Mouse (Mus musculus): Measurements from ENCODE around the gene Trpm2.

Gene Trpm2

DNA sequence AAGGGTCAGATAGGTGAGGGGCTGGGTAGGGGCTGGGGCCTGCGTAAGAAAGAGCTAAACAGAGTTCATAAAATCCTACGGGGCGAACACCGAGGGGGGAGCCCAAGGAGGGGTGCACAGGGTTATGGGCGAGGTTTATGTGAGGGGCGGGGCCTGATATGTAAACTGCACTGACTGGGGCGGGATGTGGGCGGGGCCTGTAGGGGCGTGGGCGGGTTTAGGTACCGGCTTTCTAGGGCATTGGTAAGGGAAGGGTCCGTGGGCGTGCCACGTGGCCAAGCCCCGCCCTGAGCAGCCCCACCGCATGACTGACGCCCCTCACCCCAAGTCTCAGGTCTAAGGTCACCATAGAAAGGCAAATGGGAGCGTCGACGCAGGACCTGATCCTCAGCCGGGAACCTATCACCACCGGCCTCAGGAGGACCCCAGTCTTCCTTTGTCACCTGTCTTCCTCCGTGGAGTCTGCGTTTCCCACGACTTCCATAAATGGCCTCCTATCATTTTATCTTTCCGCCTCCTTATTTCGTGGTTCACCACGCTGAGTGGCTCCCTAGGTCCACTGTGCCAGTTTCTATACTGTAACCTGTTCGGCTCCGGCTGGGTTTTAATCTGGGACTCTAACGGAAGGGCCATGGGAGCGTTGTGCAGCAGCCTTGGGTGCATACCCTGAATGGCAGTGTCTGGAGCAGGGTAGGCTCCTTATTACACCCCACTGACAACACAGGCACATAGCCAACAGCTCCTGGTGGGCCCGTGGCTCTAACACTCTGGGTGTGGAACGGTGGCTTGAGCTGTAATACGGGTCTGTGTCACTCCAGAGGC is 67.3 kb downstream of the Trpm2 start:
- peak; percentile 2 for DNase-seq (ENCODE audit: low spot score)

DNA sequence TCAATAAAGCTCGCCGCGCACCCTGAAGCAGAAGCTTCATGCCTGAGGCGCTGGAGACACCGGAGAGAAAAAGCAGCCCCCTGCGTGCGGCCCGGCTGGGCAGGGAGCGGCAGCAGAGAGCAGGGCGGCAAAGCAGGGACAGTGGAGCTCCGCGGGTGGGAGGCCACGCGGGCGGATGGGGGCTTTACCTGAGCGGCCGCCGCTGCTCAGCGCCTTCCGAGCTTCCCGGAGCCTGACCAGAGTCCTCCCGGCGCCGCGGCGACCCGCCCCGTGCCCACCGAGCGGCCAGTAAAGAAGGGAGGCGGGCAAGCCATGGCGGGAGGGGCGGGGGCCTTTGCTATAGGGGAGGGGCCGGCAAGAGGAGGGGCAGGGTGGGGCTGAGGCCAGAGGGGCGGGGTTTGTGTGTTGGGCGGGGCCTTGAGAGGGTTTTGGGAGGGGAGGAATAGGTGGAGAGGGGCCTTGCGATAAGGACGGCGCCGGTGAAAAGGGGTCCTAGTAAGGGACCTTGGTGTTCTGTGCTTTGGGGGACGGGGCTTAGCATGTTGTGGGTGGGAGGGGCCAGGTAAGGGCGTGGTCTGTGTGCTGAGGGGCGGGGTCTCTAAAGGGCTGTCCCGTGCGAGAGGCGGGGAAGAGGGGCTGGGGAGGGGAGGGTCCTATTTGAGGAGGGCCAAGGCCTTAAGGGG is 68.0 kb downstream of the Trpm2 start, which contains the start of gene Lrrc3:
Gene Lrrc3 (minus strand): TSS at position 326 of the 683 bp plus-strand sequence.
- DNase-seq (ENCODE audit: low spot score) = peak; percentile 13

DNA sequence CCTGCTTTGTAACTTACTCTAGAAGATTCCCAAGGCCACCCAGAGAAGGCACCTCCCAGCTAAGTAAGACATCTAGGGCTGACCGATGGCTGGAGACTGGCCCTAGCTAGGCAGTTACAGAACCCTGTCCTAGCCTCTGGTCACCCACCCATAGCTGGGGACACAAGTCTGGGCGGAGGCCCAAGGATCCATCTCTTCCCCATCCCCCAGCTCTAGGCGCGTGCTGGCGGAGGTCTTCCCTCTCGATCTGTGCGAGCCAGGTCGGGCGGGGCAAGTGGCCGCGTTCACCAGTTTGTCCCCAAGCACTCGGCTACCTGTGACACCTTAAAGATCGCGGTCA is 68.5 kb downstream of the Trpm2 start:
- no peak for DNase-seq (ENCODE audit: low spot score)

DNA sequence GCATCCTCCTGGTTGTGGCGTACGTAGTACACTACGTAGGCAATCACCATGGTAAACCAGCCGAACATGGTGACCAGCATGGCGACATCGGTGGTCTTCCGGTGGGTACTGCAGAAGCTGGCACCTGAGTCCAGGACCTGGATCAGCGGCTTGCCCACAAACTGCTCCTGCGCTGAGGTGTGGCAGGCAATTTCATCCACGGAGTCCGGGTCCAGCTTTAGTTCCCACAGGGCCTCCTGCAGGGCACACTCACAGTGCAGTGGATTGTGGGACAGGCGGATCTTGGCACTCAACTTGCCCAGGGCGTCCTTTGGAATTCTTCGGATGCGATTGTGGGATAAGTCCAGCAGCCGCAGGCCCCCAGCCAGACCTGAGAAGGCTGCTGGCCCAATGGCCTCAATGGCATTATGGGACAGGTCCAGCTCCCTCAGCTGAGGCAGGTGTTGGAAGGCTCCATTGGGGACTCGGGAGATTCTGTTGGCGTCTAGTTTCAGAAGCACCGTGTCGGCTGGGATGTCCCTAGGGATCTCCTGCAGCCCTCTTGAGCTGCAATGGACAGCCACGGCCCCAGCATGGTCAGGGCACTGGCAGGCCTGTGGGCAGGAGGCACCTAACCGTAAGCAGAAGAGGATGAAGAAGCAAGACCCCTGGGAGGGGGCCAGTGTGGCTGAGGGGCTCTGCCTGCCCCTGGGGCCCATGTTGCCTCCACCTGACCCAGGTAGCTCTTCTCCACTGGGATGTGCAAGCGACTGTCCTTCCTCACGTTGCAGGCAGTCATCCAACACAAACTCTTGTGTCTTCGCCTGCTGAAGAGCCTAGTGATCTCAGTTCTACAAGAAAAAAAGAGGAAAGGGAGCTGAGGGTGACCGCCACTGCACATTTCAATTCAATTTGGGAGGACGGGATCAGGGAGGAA is 69.2 kb downstream of the Trpm2 start:
- DNase-seq (ENCODE audit: low spot score) = no peak

DNA sequence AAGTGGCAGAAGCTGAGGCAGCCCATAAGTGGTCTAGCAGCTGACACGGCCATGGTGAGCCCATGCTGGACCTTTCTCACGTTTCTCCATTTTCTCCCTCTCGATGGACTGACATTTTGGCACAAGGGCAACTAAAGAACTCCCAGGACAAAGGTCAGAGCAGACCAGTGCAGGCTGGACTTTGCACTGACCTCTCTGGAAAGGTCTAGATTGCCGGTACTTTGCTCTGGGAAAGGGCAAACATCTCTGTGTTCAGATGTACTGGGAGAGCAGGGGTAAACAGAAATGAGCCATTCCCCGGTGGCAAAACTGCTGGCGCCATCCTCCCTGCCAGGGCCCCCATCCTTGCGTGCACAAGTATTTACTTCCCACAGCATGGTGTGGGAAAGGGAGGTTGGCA is 70.2 kb downstream of the Trpm2 start:
- DNase-seq (ENCODE audit: low spot score) = no peak

DNA sequence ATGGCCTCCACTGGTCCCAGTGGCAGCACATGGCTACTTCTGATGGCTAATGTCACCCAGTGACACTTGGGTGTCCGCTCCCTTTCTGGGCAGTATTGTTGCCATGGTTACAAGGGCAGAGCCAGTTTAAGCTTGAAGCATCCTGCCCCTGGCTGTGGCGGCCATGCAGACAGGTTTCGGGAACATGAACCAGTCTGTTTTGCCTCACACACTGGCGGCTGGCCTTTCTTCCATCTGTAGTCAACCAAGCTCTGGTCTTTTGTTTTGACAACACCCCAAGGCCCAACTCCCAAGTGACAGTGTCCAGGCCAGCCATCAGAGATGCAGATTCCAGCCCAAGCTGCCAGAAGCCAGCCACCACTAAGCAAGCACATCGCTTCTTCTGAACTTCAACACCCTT is 74.8 kb downstream of the Trpm2 start:
- DNase-seq (ENCODE audit: low spot score) = no peak

DNA sequence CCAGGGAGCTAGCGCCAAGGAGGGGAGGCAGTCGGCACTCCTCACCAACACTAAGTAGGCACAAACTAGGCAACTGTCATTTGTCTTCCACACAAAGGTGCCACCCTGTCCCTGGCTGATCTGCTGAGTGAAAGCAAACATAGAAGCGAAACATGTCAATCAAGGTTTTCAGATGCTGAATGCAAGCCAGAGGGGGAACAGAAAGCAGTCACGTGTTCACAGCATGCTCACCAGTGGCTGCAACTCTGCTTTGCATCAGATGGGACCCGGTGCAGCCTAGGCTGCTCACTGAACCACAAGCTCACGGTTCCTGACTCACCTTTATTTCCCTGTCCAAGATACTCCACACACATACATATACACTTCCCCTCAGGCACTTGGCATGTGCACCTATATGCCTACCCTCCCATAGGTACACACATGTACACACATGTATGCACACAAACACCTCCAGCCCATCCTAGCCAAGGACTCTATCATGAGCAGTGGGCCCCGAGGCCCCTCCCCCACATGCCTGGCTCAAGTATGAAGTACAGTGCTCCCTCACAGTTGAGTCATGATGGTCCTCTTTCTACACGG is 79.3 kb downstream of the Trpm2 start:
- no peak for DNase-seq (ENCODE audit: low spot score)

DNA sequence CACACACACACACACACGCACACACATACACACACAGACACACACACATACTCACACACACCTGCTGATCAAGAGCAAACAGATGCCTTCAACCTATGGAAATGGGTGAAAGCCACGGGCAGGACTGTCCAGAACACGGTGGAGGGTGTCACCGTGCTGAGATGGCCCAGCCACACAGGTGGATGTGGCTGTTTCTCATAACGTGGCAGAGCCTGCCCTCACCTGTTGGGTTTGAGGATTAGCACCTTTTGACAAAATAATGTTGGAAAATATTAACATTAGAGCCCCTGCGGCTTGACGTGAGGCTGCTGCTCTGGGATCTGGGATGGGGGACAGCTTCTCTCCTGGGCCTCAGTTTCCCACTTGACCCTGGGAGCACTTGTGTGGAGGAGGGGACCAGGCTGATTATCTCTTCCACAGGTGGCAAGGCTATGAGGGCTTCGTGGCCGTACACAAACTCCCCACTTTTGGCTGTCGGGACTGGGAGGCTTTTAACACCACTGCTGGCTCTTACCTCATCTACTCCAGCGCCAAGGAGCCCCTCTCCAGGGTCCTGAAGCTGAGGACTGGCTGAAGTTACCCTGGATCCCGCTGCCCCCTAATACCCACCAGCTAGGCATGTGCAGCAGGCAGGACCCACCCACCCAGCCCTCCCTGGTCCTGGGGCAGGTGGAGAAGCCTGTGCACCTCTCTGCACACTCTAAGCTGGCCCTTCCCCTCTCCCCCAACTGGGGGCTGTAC is 84.2 kb downstream of the Trpm2 start:
- no peak for DNase-seq (ENCODE audit: low spot score)

DNA sequence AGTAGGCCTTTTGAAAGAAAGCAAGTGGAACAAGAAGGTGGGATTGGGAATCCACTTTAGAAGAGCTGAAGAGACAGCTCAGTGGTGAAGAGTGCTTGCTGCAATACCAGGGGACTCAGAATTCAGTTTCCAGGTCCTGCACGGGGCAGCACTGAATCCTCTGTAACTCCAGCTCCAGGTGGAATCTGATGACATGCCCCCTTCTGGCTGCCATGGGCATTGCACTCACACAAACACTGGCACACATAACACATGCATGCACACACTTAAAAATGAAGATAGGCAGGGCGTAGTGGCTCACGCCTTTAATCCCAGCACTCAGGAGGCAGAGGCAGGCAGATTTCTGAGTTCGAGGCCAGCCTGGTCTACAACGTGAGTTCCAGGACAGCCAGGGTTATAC is 87.8 kb downstream of the Trpm2 start:
- DNase-seq (ENCODE audit: low spot score) = no peak

DNA sequence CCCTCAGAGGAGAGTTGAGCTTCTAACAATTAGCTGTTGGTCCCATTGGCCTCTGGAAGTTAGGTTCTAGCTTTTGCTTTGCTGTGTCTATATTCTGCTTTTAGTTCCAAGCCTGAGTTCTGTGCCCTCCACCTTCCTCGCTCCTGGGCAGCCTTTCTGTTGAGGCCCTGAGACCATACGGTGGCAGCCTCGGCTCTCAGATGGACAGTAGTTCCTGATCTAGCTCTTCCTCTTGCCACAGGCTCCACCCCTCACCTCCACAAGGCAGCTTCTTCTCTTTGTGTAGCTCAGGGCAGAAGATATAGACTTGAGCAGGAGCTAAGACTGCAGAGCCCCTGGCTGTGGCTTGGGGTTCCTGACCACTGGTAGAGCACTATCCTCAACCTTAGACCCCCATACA is 90.1 kb downstream of the Trpm2 start:
- DNase-seq (ENCODE audit: low spot score) = no peak

DNA sequence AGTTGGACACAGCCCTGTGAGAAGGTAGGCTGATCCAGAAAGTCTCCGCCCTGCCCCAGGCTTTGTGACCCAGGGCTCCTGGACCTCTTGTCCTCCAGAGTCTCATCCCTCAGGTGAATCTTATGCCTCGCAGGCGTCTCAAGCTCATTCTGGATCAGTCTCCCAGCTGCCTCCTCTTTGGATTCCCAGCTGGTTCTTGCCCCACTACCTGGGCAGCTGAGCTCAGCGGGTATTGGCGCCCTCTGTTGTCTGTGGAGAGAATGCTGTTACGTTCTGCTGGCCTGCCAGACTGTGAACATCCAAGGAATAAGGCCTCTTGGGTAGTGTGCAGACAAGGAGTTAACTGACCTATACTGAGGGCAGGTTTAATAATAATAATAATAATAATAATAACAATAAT is 91.4 kb downstream of the Trpm2 start:
- DNase-seq (ENCODE audit: low spot score) = peak; percentile 35

DNA sequence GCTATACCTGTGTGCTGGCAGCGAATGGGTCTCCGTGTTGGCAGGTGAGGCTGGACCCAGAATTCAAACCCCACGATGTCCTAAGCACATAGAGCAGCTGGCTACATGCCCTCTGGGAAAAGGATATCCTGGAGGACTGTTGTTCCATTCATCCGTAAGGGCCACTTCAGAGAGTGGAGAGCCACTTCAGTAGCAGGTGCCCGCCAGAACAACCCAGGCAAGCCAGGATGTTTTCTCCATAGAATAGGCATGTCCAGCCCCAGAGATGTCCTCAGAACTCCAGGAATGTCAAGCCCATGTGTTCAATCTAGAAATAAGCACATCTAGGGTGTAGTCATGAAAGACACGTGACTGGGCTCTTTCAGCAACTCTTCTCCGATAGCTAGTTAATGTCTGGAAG is 100.7 kb downstream of the Trpm2 start:
- DNase-seq (ENCODE audit: low spot score) = peak; percentile 62

DNA sequence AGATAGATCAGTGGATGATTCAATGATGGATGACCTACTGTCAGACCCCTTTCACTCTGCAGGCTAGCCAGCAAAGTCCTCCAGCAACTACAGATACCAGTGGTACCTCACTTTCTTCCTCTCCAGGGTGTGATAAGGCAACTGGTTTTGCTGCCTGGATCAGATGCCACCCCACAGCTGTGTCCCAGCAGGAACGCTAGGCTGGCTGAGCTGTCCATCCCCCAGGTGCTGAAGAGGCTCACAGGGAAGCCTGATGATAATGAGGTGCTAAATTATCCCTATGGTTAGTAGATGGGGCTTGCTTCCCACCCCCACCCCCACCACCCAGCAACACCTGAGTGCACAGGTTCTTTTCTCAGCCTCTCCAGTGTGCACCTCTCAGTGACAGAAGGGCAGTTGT is 102.8 kb downstream of the Trpm2 start:
- DNase-seq (ENCODE audit: low spot score) = no peak

DNA sequence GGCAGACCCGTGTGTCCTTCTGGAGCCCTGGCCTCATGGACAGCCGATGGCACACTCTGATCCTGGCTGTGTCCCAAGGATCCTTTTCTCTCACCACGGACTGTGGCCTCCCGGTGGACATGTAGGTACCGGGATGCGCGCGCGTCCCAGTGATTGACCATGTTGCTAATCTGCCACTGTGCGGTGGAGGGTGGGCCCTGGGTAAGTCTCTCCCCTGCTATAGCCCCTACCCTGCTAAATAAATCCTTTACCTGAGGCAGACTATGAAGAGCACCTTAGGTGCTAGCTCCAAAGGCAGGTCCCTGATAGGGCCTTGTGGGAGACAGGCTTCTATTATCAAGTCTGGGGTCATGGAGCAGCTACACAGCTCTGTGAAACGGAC is 105.6 kb downstream of the Trpm2 start:
- no peak for DNase-seq (ENCODE audit: low spot score)

DNA sequence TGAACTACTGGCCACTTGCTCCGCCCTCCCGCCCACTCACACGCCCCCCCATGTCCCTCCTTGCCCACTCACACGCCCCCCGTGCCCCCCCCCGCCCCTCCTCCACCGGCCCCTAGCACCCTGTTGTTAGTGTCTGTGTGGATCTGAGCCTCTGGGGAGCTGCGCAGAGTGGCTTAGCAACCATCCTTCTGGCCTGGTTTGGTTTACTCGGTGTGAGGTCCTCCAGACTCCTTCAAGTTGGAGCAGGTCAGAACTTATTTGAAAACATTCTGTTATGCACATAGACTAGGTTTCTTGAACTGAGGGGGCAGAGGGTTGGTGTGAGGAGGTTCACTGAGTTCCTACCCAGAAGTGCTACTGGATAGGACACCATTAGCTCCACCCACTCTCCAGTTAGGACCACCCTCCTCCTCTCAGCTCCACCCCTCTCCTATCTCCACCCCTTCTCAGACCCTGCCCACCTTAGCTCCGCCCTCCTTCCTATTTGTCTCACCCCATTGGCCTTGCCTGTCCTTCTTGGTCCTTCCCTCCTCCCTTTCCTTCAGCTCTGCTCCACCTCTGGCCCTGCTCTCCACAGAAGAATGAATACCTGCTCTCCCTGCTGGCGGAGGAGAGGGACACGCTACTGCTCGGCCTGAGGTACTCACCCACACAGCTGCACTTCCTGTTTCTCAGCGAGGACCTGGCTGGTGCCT is 106.1 kb downstream of the Trpm2 start:
- DNase-seq (ENCODE audit: low spot score) = peak; percentile 64

DNA sequence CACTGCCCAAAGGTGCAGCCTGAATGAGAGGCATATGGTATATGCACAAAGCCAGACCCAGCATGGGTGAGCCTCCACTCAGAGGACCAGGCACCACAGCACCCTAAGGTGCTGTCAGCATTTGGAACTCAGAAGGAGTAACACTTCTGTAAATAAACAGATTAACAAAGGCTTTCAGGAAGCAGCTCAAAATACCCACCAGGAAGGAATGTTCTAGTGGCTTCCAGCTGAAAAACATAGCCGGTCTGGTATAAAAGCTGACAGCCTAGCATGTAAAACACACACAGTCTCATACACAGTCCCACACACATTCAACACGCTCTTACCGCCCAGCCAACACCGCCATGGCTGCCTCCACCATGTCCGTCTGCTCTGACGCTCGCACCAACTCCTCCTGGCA is 108.7 kb downstream of the Trpm2 start, which contains the start of gene Gm3285:
Gene Gm3285 (plus strand): TSS at position 301 of the 400 bp plus-strand sequence.
- DNase-seq (ENCODE audit: low spot score) = no peak
